Mouse (Mus musculus): ENCODE measurements around the gene Vps45. TPM values are rescaled to one million over a fixed set of nuclear protein-coding genes. Genes with fewer than 3 reads are reported as not detected.

The Vps45 gene
- polyA plus RNA-seq, 1 experiment from 2014 or later = 20.7 TPM

- 91% methylated on average over 6 of the region's 6 CpGs for WGBS
- DNase-seq (ENCODE audit: low spot score) = no peak
- no peak overlapping the region for H3K4me2 ChIP-seq (ENCODE audit: low read depth, low read length)
Measured at GRCm38 (mm10) chr3:96032652-96033017, 25.6 kb downstream of the Vps45 start.

DNA sequence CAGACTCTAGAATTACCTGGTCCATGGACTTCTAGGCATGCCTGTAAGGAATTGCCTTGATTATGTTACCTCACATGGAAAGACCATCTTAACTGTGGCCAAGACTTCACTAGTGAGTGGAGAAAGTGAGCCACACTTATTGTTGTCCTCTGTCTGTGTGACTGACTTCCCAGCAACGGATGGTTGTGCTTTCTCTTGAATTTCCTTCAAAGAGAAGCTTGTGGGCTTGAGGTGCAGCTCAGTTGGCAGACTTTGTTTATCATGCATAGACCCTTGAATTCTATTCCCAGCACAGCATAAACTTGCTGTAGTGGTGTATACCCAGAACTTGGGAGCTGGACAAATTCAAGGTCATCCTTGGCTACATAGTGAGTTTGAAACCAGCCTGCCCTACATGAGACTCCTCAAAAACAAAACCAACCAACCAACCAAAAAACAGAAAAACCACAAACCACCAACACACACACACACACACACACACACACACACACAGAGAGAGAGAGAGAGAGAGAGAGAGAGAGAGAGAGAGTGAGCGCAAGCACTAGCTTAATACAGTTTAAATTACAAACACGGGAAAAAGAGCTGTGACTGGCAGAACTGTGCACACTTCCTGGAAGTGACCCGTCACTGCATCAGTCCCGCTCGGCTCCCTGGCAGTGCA, 26.1 kb downstream of the Vps45 start:
- Histone ChIP-seq H3K27ac (replicated peaks; ENCODE audit: low read depth, low read length) (no peak overlapping the region), H3K4me2 (ENCODE audit: low read depth, low read length) (no peak overlapping the region), H3K9ac (replicated peaks; ENCODE audit: low read length) (no peak overlapping the region), H3K4me3 (ENCODE audit: low read depth, low read length) (no peak overlapping the region), H3K9me3 (replicated peaks; ENCODE audit: control insufficient read depth, low read length) (no peaks in the 10 kb centered on the region), H3K4me1 (ENCODE audit: control insufficient read depth, insufficient read depth, low read length) (no peaks in the 10 kb centered on the region), H3K36me3 (replicated peaks; ENCODE audit: control insufficient read depth, insufficient read depth, low read depth, low read length) (no peaks in the 10 kb centered on the region), H3K27me3 (ENCODE audit: control insufficient read depth, insufficient read depth, low read length) (no peaks in the 10 kb centered on the region)
- ATAC-seq (replicated peaks; ENCODE audit: insufficient number of reproducible peaks, low FRiP score, low TSS enrichment, low read depth) (no peak), DNase-seq (ENCODE audit: low spot score) (no peak)
- WGBS = 81% methylated on average over 6 of the region's 6 CpGs

More at GRCm38 (mm10) chr3:96032652-96033017, 25.6 kb downstream of the Vps45 start:
- Histone ChIP-seq H3K9me3 (replicated peaks; ENCODE audit: control insufficient read depth, low read length) (no peaks in the 10 kb centered on the region), H3K9ac (replicated peaks; ENCODE audit: low read length) (no peak overlapping the region), H3K4me3 (ENCODE audit: low read depth, low read length) (no peak overlapping the region), H3K4me1 (ENCODE audit: control insufficient read depth, insufficient read depth, low read length) (no peaks in the 10 kb centered on the region), H3K36me3 (replicated peaks; ENCODE audit: control insufficient read depth, insufficient read depth, low read depth, low read length) (no peaks in the 10 kb centered on the region), H3K27ac (replicated peaks; ENCODE audit: low read depth, low read length) (no peak overlapping the region), H3K27me3 (ENCODE audit: control insufficient read depth, insufficient read depth, low read length) (no peaks in the 10 kb centered on the region)
- no peak for ATAC-seq (replicated peaks; ENCODE audit: insufficient number of reproducible peaks, low FRiP score, low TSS enrichment, low read depth)

GRCm38 (mm10) chr3:96029766-96030165, 28.5 kb downstream of the Vps45 start:
- no peaks in the 10 kb centered on the region for H3K36me3 ChIP-seq (replicated peaks; ENCODE audit: control insufficient read depth, insufficient read depth, low read depth, low read length)
- H3K27ac ChIP-seq (replicated peaks; ENCODE audit: low read depth, low read length) = no peak overlapping the region
- no peaks in the 10 kb centered on the region for H3K4me1 ChIP-seq (ENCODE audit: control insufficient read depth, insufficient read depth, low read length)
- no peaks in the 10 kb centered on the region for H3K27me3 ChIP-seq (ENCODE audit: control insufficient read depth, insufficient read depth, low read length)
- no peak for ATAC-seq (replicated peaks; ENCODE audit: insufficient number of reproducible peaks, low FRiP score, low TSS enrichment, low read depth)
- H3K4me3 ChIP-seq (ENCODE audit: low read depth, low read length) = no peak overlapping the region
- WGBS = 90% methylated on average over 11 of the region's 11 CpGs
- H3K9ac ChIP-seq (replicated peaks; ENCODE audit: low read length) = no peak overlapping the region
- no peak for DNase-seq (ENCODE audit: low spot score)
- H3K4me2 ChIP-seq (ENCODE audit: low read depth, low read length) = no peak overlapping the region
- H3K9me3 ChIP-seq (replicated peaks; ENCODE audit: control insufficient read depth, low read length) = no peaks in the 10 kb centered on the region

DNA sequence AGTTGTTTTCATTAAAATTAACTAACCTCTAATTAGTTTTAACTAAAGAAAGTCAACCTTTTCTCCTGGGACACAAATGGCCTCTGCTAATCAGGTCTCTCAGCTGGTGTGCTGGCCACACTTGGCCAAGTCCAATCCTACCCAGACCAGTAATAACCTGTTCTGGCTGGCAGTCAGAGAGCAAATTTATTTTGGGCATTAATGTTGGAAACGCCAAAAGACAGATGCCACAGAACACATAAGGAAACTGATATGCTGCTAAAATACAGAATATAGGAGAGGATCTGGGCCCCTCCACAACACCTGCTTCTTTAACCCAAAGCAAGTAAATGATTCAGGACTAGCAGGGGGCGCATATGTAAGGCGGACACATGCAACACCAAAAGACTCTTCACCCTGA, 28.9 kb downstream of the Vps45 start:
- DNase-seq (ENCODE audit: low spot score) (no peak), ATAC-seq (replicated peaks; ENCODE audit: insufficient number of reproducible peaks, low FRiP score, low TSS enrichment, low read depth) (no peak)
- Histone ChIP-seq H3K4me1 (ENCODE audit: control insufficient read depth, insufficient read depth, low read length) (no peaks in the 10 kb centered on the region), H3K4me3 (ENCODE audit: low read depth, low read length) (no peak overlapping the region), H3K27me3 (ENCODE audit: control insufficient read depth, insufficient read depth, low read length) (no peaks in the 10 kb centered on the region), H3K27ac (replicated peaks; ENCODE audit: low read depth, low read length) (no peak overlapping the region), H3K4me2 (ENCODE audit: low read depth, low read length) (no peak overlapping the region), H3K9ac (replicated peaks; ENCODE audit: low read length) (no peak overlapping the region), H3K9me3 (replicated peaks; ENCODE audit: control insufficient read depth, low read length) (no peaks in the 10 kb centered on the region), H3K36me3 (replicated peaks; ENCODE audit: control insufficient read depth, insufficient read depth, low read depth, low read length) (no peaks in the 10 kb centered on the region)
- 83% methylated on average over 3 of the region's 3 CpGs for whole genome bisulfite sequencing

GRCm38 (mm10) chr3:96027875-96028274, 30.4 kb downstream of the Vps45 start:
- no peaks in the 10 kb centered on the region for H3K9me3 ChIP-seq (replicated peaks; ENCODE audit: control insufficient read depth, low read length)
- no peaks in the 10 kb centered on the region for H3K36me3 ChIP-seq (replicated peaks; ENCODE audit: control insufficient read depth, insufficient read depth, low read depth, low read length)
- no peak overlapping the region for H3K27ac ChIP-seq (replicated peaks; ENCODE audit: low read depth, low read length)
- WGBS = 92% methylated on average over 1 of the region's 1 CpGs
- H3K4me1 ChIP-seq (ENCODE audit: control insufficient read depth, insufficient read depth, low read length) = no peaks in the 10 kb centered on the region
- no peak overlapping the region for H3K9ac ChIP-seq (replicated peaks; ENCODE audit: low read length)
- no peaks in the 10 kb centered on the region for H3K27me3 ChIP-seq (ENCODE audit: control insufficient read depth, insufficient read depth, low read length)
- ATAC-seq (replicated peaks; ENCODE audit: insufficient number of reproducible peaks, low FRiP score, low TSS enrichment, low read depth) (no peak), DNase-seq (ENCODE audit: low spot score) (no peak)
- no peak overlapping the region for H3K4me2 ChIP-seq (ENCODE audit: low read depth, low read length)
- H3K4me3 ChIP-seq (ENCODE audit: low read depth, low read length) = no peak overlapping the region

GRCm38 (mm10) chr3:96027145-96027544, 31.1 kb downstream of the Vps45 start:
- H3K9me3 ChIP-seq (replicated peaks; ENCODE audit: control insufficient read depth, low read length) = no peaks in the 10 kb centered on the region
- H3K27me3 ChIP-seq (ENCODE audit: control insufficient read depth, insufficient read depth, low read length) = no peaks in the 10 kb centered on the region
- ATAC-seq (replicated peaks; ENCODE audit: insufficient number of reproducible peaks, low FRiP score, low TSS enrichment, low read depth) (no peak), DNase-seq (ENCODE audit: low spot score) (no peak)
- no peaks in the 10 kb centered on the region for H3K36me3 ChIP-seq (replicated peaks; ENCODE audit: control insufficient read depth, insufficient read depth, low read depth, low read length)
- 82% methylated on average over 1 of the region's 1 CpGs for WGBS
- no peak overlapping the region for H3K27ac ChIP-seq (replicated peaks; ENCODE audit: low read depth, low read length)
- no peak overlapping the region for H3K4me2 ChIP-seq (ENCODE audit: low read depth, low read length)
- no peak overlapping the region for H3K4me3 ChIP-seq (ENCODE audit: low read depth, low read length)
- no peaks in the 10 kb centered on the region for H3K4me1 ChIP-seq (ENCODE audit: control insufficient read depth, insufficient read depth, low read length)
- no peak overlapping the region for H3K9ac ChIP-seq (replicated peaks; ENCODE audit: low read length)

GRCm38 (mm10) chr3:96021421-96022128, 36.7 kb downstream of the Vps45 start:
- H3K4me1 ChIP-seq (ENCODE audit: control insufficient read depth, insufficient read depth, low read length) = no peaks in the 10 kb centered on the region
- no peak overlapping the region for H3K9ac ChIP-seq (replicated peaks; ENCODE audit: low read length)
- ATAC-seq (replicated peaks; ENCODE audit: insufficient number of reproducible peaks, low FRiP score, low TSS enrichment, low read depth) (no peak), DNase-seq (ENCODE audit: low spot score) (no peak)
- no peaks in the 10 kb centered on the region for H3K36me3 ChIP-seq (replicated peaks; ENCODE audit: control insufficient read depth, insufficient read depth, low read depth, low read length)
- WGBS = 78% methylated on average over 5 of the region's 5 CpGs
- no peaks in the 10 kb centered on the region for H3K9me3 ChIP-seq (replicated peaks; ENCODE audit: control insufficient read depth, low read length)
- no peak overlapping the region for H3K4me3 ChIP-seq (ENCODE audit: low read depth, low read length)
- no peak overlapping the region for H3K27ac ChIP-seq (replicated peaks; ENCODE audit: low read depth, low read length)
- H3K27me3 ChIP-seq (ENCODE audit: control insufficient read depth, insufficient read depth, low read length) = no peaks in the 10 kb centered on the region
- no peak overlapping the region for H3K4me2 ChIP-seq (ENCODE audit: low read depth, low read length)

DNA sequence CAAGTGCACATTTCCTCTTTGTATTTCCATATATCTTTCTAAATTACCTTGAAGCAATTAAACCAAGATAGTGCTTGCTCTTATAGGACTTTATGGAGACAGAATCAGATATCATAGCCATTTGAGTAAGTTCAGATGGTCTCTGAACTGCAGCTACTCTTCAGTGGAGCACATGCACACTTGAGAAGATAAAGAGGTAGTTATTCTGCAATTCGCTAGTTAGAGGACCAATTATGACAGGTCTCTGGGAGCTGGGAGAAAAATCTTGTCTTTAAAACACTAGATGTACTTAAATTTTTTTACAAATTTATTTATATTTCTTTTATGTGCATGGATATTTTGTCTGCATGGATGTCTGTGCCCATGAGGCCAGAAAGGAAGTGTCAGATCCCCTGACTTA, 37.5 kb downstream of the Vps45 start:
- ATAC-seq (replicated peaks; ENCODE audit: insufficient number of reproducible peaks, low FRiP score, low TSS enrichment, low read depth) (no peak), DNase-seq (ENCODE audit: low spot score) (no peak)
- H3K9me3 ChIP-seq (replicated peaks; ENCODE audit: control insufficient read depth, low read length) = no peaks in the 10 kb centered on the region
- no peak overlapping the region for H3K9ac ChIP-seq (replicated peaks; ENCODE audit: low read length)
- H3K27me3 ChIP-seq (ENCODE audit: control insufficient read depth, insufficient read depth, low read length) = no peaks in the 10 kb centered on the region
- WGBS = 93% methylated on average over 1 of the region's 1 CpGs
- H3K4me1 ChIP-seq (ENCODE audit: control insufficient read depth, insufficient read depth, low read length) = no peaks in the 10 kb centered on the region
- H3K4me3 ChIP-seq (ENCODE audit: low read depth, low read length) = no peak overlapping the region
- no peak overlapping the region for H3K27ac ChIP-seq (replicated peaks; ENCODE audit: low read depth, low read length)
- H3K36me3 ChIP-seq (replicated peaks; ENCODE audit: control insufficient read depth, insufficient read depth, low read depth, low read length) = no peaks in the 10 kb centered on the region
- no peak overlapping the region for H3K4me2 ChIP-seq (ENCODE audit: low read depth, low read length)
